Mouse (Mus musculus): ENCODE data around the gene Comtd1.

Comtd1 gene

GRCm38 (mm10) chr14:21808208-21808922, 40.4 kb downstream of the Comtd1 start:
- intact Hi-C loops (cut with DNase I) = loop anchor here (10.0 kb wide), 1 partner anchor 54 kb away; the partner anchor contains the start of genes Dusp13 and Samd8

DNA sequence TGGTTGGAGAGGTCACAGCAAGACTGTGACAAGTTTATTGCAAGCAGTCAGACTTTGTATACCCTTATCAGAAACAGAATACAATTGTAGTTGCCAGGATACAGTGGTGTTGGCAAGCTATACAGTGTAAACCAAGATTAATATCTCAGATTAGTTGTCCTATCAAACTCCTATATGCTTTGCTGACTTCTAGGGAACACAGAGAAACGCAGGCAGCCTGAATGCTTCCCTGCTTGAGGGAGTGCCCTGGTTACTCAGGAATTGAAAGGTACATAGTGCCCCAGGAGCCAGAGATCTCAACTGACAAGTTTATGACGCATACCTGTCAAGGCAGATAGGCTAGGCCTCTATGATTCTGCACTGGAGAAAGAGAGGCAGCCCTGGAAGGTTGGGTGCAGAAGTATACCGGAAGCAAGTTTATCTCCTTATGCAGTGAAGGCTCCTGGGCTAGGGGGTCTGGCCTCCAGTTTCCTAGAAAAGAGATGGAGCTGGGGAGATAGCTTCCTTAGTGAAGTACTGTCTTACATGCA, 42.1 kb downstream of the Comtd1 start:
- intact Hi-C loops (cut with DNase I) = loop anchor here (10.0 kb wide), 1 partner anchor 52 kb away; the partner anchor contains the start of genes Dusp13 and Samd8

DNA sequence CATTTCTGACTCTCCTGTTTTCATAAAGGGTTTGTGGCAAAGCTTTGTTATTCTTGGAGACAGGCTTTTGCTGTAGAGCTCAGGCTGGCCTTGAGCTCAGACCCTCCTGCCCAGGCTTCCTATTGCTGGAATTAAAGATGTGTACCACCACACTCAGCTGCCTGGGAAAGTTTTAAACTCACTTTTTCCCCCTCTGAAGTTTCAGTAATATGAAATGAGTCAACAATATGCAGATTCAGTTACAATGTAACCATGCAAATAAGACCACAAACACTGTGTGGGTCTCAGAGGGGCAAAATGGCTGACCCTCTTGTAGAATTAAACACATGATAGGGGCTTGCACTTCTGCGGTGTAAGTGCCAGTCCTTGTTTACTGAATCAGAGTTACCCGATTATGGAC, 42.6 kb downstream of the Comtd1 start:
- intact Hi-C loops (cut with DNase I) = loop anchor here (10.0 kb wide), 1 partner anchor 51 kb away; the partner anchor contains the start of genes Dusp13 and Samd8

DNA sequence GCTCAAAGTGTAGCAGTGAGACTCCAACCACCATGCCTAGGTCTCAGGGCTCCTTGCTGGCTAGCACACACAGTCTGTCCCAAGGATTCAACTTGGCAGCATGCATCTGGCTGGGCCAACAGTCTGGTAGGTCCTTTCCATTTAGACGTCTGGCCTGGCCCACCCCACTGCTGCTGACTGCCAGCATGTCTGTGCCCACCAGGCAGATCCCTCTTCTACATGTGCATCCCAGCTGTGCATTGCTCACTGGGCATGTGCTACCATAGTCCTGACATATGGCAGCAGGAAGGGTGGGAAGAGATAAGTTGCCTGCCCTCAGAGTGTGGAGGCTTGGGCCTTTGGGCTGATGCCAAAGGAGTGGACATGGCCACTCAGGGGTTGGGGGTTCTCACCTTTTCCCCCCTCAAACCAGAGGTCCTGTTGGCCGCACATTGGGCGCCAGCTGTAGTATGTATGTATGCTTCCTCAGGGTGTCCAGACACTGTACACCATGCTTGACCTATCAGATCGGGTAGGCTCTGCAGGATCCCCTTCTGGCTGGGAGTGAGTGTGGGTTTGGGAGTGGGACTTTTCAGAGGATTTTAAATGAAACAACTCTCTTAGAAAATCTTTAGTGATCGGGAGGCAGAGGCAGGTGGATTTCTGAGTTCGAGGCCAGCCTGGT, 46.1 kb downstream of the Comtd1 start:
- intact Hi-C loops (cut with DNase I) = loop anchor here (10.0 kb wide), 1 partner anchor 48 kb away; the partner anchor contains the start of genes Dusp13 and Samd8

DNA sequence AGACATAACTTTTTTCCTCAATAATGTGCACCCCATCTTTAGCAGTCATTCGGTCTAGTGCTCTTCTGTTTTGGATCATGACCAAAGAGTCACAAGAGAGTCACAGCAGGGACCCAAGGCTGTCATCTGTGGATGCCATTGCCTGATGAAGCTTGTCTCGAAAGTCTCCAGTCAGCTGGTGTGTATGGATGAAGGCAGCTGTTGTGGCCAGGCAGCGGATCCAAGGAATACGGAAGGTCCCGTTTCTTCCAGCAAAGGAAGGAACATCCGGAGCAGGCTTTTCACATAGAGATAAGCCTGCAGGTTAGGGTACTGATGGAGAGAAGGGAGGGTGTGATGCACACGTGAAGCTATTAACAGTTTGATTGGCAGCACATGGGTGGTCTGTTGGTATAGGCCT, 47.2 kb downstream of the Comtd1 start:
- intact Hi-C loops (cut with DNase I) = loop anchor here (10.0 kb wide), 1 partner anchor 47 kb away; the partner anchor contains the start of genes Dusp13 and Samd8

DNA sequence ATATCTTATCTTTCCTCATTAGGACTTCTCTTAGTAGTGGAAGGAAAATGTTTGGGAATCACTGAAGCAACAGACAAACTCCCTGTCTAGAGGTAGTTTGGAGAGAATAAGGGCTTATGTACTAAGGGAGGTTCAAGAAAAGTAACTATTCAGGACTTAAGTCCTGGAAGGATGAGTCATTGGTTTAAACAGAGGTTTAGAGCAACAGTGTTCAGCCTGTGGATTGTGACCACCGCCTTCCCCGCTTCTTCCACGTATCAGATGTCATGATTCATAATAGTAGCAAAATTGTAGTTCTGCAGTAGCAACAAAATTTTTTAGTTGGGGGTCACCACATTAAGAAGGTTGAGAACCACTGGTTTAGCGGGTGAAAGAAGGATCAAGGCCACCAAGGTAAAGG, 48.1 kb downstream of the Comtd1 start:
- intact Hi-C loops (cut with DNase I) = loop anchor here (10.0 kb wide), 1 partner anchor 46 kb away; the partner anchor contains the start of genes Dusp13 and Samd8

All from adrenal gland (tissue).